Mouse (Mus musculus) MEL (cell line): ENCODE measurements around the gene Slc44a3.

Source experiments
- CTCF ChIP-seq, 3 experiments: IDR thresholded peaks in 2 of 3; conservative IDR thresholded peaks in 1 of 3; 2 replicates each; pipeline ENCODE4 v1.5.1; 2011 to 2012; ENCODE audit warnings: low read length in 3 of 3, low read depth in 2 of 3, mild to moderate bottlenecking in 2 of 3, improper control_type of control experiment in 1 of 3, inconsistent platforms in 1 of 3, mixed read lengths in 1 of 3, moderate library complexity in 1 of 3; ENCODE audit not compliant: control insufficient read depth in 1 of 3, insufficient read depth in 1 of 3, poor library complexity in 1 of 3, severe bottlenecking in 1 of 3
- E2F4 ChIP-seq: IDR thresholded peaks from 2 replicates; pipeline ENCODE4 v1.6.1; 2011; ENCODE audit warnings: low read depth, low read length, improper control_type of control experiment, borderline replicate concordance
- MAFK ChIP-seq: IDR thresholded peaks from 2 replicates; pipeline ENCODE4 v1.6.1; 2011; ENCODE audit warnings: low read depth, mild to moderate bottlenecking, low read length, improper control_type of control experiment, borderline replicate concordance
- MAX ChIP-seq: IDR thresholded peaks from 2 replicates; pipeline ENCODE4 v1.6.1; 2011; ENCODE audit warnings: low read length, improper control_type of control experiment
- POLR2A ChIP-seq, 2 experiments: IDR thresholded peaks; 2 replicates each; pipeline ENCODE4 v1.6.1; 2011 to 2012; ENCODE audit warnings: low read length in 2 of 2, mild to moderate bottlenecking in 2 of 2, control low read depth in 1 of 2, improper control_type of control experiment in 1 of 2, low read depth in 1 of 2, moderate library complexity in 1 of 2; ENCODE audit not compliant: control insufficient read depth in 1 of 2, insufficient read depth in 1 of 2, poor library complexity in 1 of 2
- SIN3A ChIP-seq: IDR thresholded peaks from 2 replicates; pipeline ENCODE4 v1.6.1; 2012; ENCODE audit warnings: low read length, improper control_type of control experiment, inconsistent platforms
- ZC3H11A ChIP-seq: IDR thresholded peaks from 2 replicates; pipeline ENCODE4 v1.6.1; 2012; ENCODE audit warnings: low read depth, mild to moderate bottlenecking, inconsistent platforms, low read length, improper control_type of control experiment
- ZNF384 ChIP-seq: IDR thresholded peaks from 2 replicates; pipeline ENCODE4 v1.6.1; 2012; ENCODE audit warnings: low read depth, mild to moderate bottlenecking, inconsistent platforms, low read length, improper control_type of control experiment

DNA sequence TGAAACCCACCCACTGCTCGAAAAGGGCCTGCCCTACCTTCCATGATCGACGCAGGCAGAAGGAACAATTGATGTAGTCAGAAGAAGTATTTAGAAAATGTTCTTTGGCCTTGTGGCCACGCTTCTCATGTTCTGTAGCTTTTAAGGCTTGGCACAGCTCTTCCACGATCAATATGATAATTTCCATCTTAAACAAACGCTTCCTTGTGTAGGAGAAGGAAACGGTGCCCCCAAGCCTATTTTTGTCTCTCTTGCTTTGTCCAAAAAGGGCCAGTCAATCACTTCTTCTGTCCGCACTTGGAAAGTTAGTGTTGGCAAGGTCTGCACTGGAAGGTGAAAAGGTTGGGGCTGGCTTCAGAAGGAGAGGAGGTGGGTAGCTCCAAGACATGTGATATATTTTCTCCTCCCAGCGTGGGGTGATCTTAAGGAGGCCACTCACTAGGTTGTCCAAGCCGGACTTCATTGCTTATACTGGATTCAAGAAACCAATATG is 10.5 kb downstream of the Slc44a3 start:
- TF ChIP-seq E2F4 (no peak), ZC3H11A (no peak), CTCF (IDR thresholded peaks at IDR 0.05 in 2 of 3, conservative IDR thresholded peaks at IDR 0.05 in 1 of 3; ENCODE audit: control insufficient read depth in 1 of 3, insufficient read depth in 1 of 3, low read depth in 2 of 3, low read length in 3 of 3, poor library complexity in 1 of 3, severe bottlenecking in 1 of 3) (no peak), MAFK (no peak), POLR2A (IDR thresholded peaks at IDR 0.05; ENCODE audit: control insufficient read depth in 1 of 2, insufficient read depth in 1 of 2, low read depth in 1 of 2, low read length in 2 of 2, poor library complexity in 1 of 2) (no peak), MAX (no peak), SIN3A (no peak), ZNF384 (no peak)
